Mouse (Mus musculus): ENCODE measurements around the gene Plekhg3. TPM values are rescaled to one million over a fixed set of nuclear protein-coding genes. Genes with fewer than 3 reads are reported as not detected.

Gene Plekhg3
- polyA plus RNA-seq (2015; fragmentation: Nextera tagmentation; extraction: Ambion mirVana): 1.1 and 3.6 TPM in 2 replicates

GRCm38 (mm10) chr12:76530580-76531139 is at the start of gene Plekhg3:
Gene Plekhg3 (plus strand): TSS chr12:76530891.
- H3K9me3 ChIP-seq (replicated peaks): no peaks in the 10 kb centered on the region
- H3K4me2 ChIP-seq: no peak within 1 kb of the TSS
- H3K27me3 ChIP-seq (replicated peaks): peaks cover 56% of the 10 kb centered on the region
- no peak within 1 kb of the TSS for H3K9ac ChIP-seq (replicated peaks)
- 38% methylated on average over 6 of the region's 6 CpGs for WGBS
- no peaks in the 10 kb centered on the region for H3K36me3 ChIP-seq
- H3K4me1 ChIP-seq: peaks cover 22% of the 10 kb centered on the region
- H3K27ac ChIP-seq (replicated peaks): no peak within 1 kb of the TSS
- no peak within 1 kb of the TSS for H3K4me3 ChIP-seq (replicated peaks)
- no peak for ATAC-seq (ENCODE audit: low FRiP score)

GRCm38 (mm10) chr12:76482446-76482845 is 48.2 kb upstream of the Plekhg3 start:
- Histone ChIP-seq H3K9ac (replicated peaks) (no peak overlapping the region), H3K36me3 (no peaks in the 10 kb centered on the region), H3K4me3 (replicated peaks) (no peak overlapping the region), H3K27ac (replicated peaks) (no peak overlapping the region), H3K4me2 (no peak overlapping the region), H3K27me3 (replicated peaks) (no peaks in the 10 kb centered on the region), H3K9me3 (replicated peaks) (no peaks in the 10 kb centered on the region), H3K4me1 (peaks cover 6% of the 10 kb centered on the region; the same call in 1 of the 2 replicates)
- WGBS: 85% methylated on average over 2 of the region's 2 CpGs
- no peak for ATAC-seq (ENCODE audit: low FRiP score)

GRCm38 (mm10) chr12:76482948-76483347 is 47.7 kb upstream of the Plekhg3 start:
- Histone ChIP-seq H3K27me3 (replicated peaks) (no peaks in the 10 kb centered on the region), H3K36me3 (no peaks in the 10 kb centered on the region), H3K4me1 (peaks cover 5% of the 10 kb centered on the region; the same call in 1 of the 2 replicates), H3K9ac (replicated peaks) (no peak overlapping the region), H3K4me2 (no peak overlapping the region), H3K4me3 (replicated peaks) (no peak overlapping the region), H3K9me3 (replicated peaks) (no peaks in the 10 kb centered on the region), H3K27ac (replicated peaks) (no peak overlapping the region)
- 93% methylated on average over 2 of the region's 2 CpGs for WGBS
- ATAC-seq (ENCODE audit: low FRiP score): no peak

GRCm38 (mm10) chr12:76484881-76485280 is 45.8 kb upstream of the Plekhg3 start:
- ATAC-seq (ENCODE audit: low FRiP score): no peak
- H3K36me3 ChIP-seq: no peaks in the 10 kb centered on the region
- H3K4me2 ChIP-seq: no peak overlapping the region
- no peak overlapping the region for H3K9ac ChIP-seq (replicated peaks)
- no peak overlapping the region for H3K27ac ChIP-seq (replicated peaks)
- no peaks in the 10 kb centered on the region for H3K4me1 ChIP-seq
- H3K9me3 ChIP-seq (replicated peaks): no peaks in the 10 kb centered on the region
- no peaks in the 10 kb centered on the region for H3K27me3 ChIP-seq (replicated peaks)
- H3K4me3 ChIP-seq (replicated peaks): no peak overlapping the region
- WGBS: 56% methylated on average over 4 of the region's 4 CpGs

GRCm38 (mm10) chr12:76485381-76485780 is 45.3 kb upstream of the Plekhg3 start:
- Histone ChIP-seq H3K4me2 (no peak overlapping the region), H3K9me3 (replicated peaks) (no peaks in the 10 kb centered on the region), H3K27me3 (replicated peaks) (no peaks in the 10 kb centered on the region), H3K36me3 (no peaks in the 10 kb centered on the region), H3K27ac (replicated peaks) (no peak overlapping the region), H3K4me3 (replicated peaks) (no peak overlapping the region), H3K9ac (replicated peaks) (no peak overlapping the region), H3K4me1 (no peaks in the 10 kb centered on the region)
- no peak for ATAC-seq (ENCODE audit: low FRiP score)
- WGBS: 65% methylated on average over 11 of the region's 11 CpGs

GRCm38 (mm10) chr12:76486943-76487342 is 43.7 kb upstream of the Plekhg3 start:
- H3K27me3 ChIP-seq (replicated peaks): no peaks in the 10 kb centered on the region
- no peak overlapping the region for H3K4me3 ChIP-seq (replicated peaks)
- H3K9me3 ChIP-seq (replicated peaks): no peaks in the 10 kb centered on the region
- ATAC-seq (ENCODE audit: low FRiP score): no peak
- H3K4me2 ChIP-seq: no peak overlapping the region
- H3K4me1 ChIP-seq: no peaks in the 10 kb centered on the region
- H3K36me3 ChIP-seq: no peaks in the 10 kb centered on the region
- no peak overlapping the region for H3K9ac ChIP-seq (replicated peaks)
- WGBS: 81% methylated on average over 9 of the region's 9 CpGs
- H3K27ac ChIP-seq (replicated peaks): no peak overlapping the region

GRCm38 (mm10) chr12:76490798-76491197 is 39.9 kb upstream of the Plekhg3 start:
- 90% methylated on average over 1 of the region's 1 CpGs for WGBS
- Histone ChIP-seq H3K27me3 (replicated peaks) (peaks cover 4% of the 10 kb centered on the region; the same call in 1 of the 2 replicates), H3K4me2 (no peak overlapping the region), H3K9ac (replicated peaks) (no peak overlapping the region), H3K27ac (replicated peaks) (no peak overlapping the region), H3K4me1 (no peaks in the 10 kb centered on the region), H3K9me3 (replicated peaks) (no peaks in the 10 kb centered on the region), H3K4me3 (replicated peaks) (no peak overlapping the region), H3K36me3 (no peaks in the 10 kb centered on the region)
- ATAC-seq (ENCODE audit: low FRiP score): no peak

- Histone ChIP-seq H3K9me3 (replicated peaks) (no peaks in the 10 kb centered on the region), H3K36me3 (no peaks in the 10 kb centered on the region), H3K27ac (replicated peaks) (no peak overlapping the region), H3K4me3 (replicated peaks) (no peak overlapping the region), H3K9ac (replicated peaks) (no peak overlapping the region), H3K4me2 (no peak overlapping the region), H3K27me3 (replicated peaks) (peaks cover 4% of the 10 kb centered on the region; the same call in 1 of the 2 replicates), H3K4me1 (no peaks in the 10 kb centered on the region)
- 65% methylated on average over 5 of the region's 5 CpGs for WGBS
- no peak for ATAC-seq (ENCODE audit: low FRiP score)
Observed at GRCm38 (mm10) chr12:76493462-76493861, 37.2 kb upstream of the Plekhg3 start.

- 73% methylated on average over 4 of the region's 4 CpGs for WGBS
- no peak for ATAC-seq (ENCODE audit: low FRiP score)
- Histone ChIP-seq H3K27ac (replicated peaks) (no peak overlapping the region), H3K4me2 (no peak overlapping the region), H3K36me3 (no peaks in the 10 kb centered on the region), H3K27me3 (replicated peaks) (peaks cover 4% of the 10 kb centered on the region; the same call in 1 of the 2 replicates), H3K9me3 (replicated peaks) (no peaks in the 10 kb centered on the region), H3K4me1 (no peaks in the 10 kb centered on the region), H3K4me3 (replicated peaks) (no peak overlapping the region), H3K9ac (replicated peaks) (no peak overlapping the region)
Observed at GRCm38 (mm10) chr12:76495381-76495780, 35.3 kb upstream of the Plekhg3 start.

GRCm38 (mm10) chr12:76496324-76496723 is 34.4 kb upstream of the Plekhg3 start:
- 29% methylated on average over 12 of the region's 12 CpGs for WGBS
- H3K27me3 ChIP-seq (replicated peaks): peaks cover 4% of the 10 kb centered on the region; the same call in 1 of the 2 replicates
- H3K9me3 ChIP-seq (replicated peaks): no peaks in the 10 kb centered on the region
- no peak overlapping the region for H3K27ac ChIP-seq (replicated peaks)
- no peak overlapping the region for H3K4me3 ChIP-seq (replicated peaks)
- H3K9ac ChIP-seq (replicated peaks): no peak overlapping the region
- H3K4me1 ChIP-seq: no peaks in the 10 kb centered on the region
- no peaks in the 10 kb centered on the region for H3K36me3 ChIP-seq
- no peak overlapping the region; the same call in 1 of the 2 replicates for H3K4me2 ChIP-seq
- no peak for ATAC-seq (ENCODE audit: low FRiP score)

GRCm38 (mm10) chr12:76499276-76499675 is 31.4 kb upstream of the Plekhg3 start:
- no peaks in the 10 kb centered on the region for H3K36me3 ChIP-seq

GRCm38 (mm10) chr12:76500055-76500454 is 30.6 kb upstream of the Plekhg3 start:
- Histone ChIP-seq H3K9me3 (replicated peaks) (no peaks in the 10 kb centered on the region), H3K27me3 (replicated peaks) (peaks cover 4% of the 10 kb centered on the region; the same call in 1 of the 2 replicates), H3K9ac (replicated peaks) (no peak overlapping the region), H3K36me3 (no peaks in the 10 kb centered on the region), H3K4me3 (replicated peaks) (no peak overlapping the region), H3K27ac (replicated peaks) (no peak overlapping the region), H3K4me2 (no peak overlapping the region), H3K4me1 (no peaks in the 10 kb centered on the region)
- 89% methylated on average over 6 of the region's 6 CpGs for WGBS
- no peak for ATAC-seq (ENCODE audit: low FRiP score)

More at GRCm38 (mm10) chr12:76499276-76499675, 31.4 kb upstream of the Plekhg3 start:
- Histone ChIP-seq H3K4me1 (no peaks in the 10 kb centered on the region), H3K27ac (replicated peaks) (no peak overlapping the region), H3K27me3 (replicated peaks) (peaks cover 4% of the 10 kb centered on the region; the same call in 1 of the 2 replicates), H3K9me3 (replicated peaks) (no peaks in the 10 kb centered on the region), H3K4me3 (replicated peaks) (no peak overlapping the region), H3K9ac (replicated peaks) (no peak overlapping the region), H3K4me2 (no peak overlapping the region)
- ATAC-seq (ENCODE audit: low FRiP score): no peak
- 86% methylated on average over 9 of the region's 9 CpGs for WGBS
